Mouse (Mus musculus) ES-E14 (cell line): ENCODE measurements around the gene Mosmo.

Experiments used
- HCFC1 ChIP-seq: IDR thresholded peaks from 2 replicates; pipeline ENCODE4 v1.6.1; 2012; ENCODE audit warnings: low read length, inconsistent platforms, borderline replicate concordance; ENCODE audit not compliant: insufficient read depth
- MAFK ChIP-seq: IDR thresholded peaks from 2 replicates; pipeline ENCODE4 v1.6.1; 2014; ENCODE audit warnings: mild to moderate bottlenecking, low read depth, low read length, inconsistent platforms; ENCODE audit not compliant: insufficient read depth

DNA sequence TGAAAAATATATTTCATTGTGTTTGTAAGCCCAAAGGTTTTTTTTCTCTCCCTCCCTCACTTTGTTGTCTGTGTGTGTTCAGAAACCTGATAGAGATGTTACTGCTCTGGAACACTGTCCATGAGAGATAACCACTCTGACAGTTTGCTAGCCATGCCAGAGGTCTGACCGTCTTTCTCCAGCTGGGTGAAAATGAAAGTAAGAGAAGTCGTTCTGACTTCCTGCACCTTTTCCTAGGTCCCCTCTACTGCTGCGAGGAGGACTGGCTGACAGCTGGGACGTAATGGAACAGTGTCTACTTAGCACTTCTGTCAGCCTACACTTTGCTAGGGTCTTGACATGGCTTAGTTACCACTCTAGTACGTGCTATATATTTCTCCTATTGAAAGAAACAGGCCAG lies 52.2 kb downstream of the Mosmo start:
- TF ChIP-seq MAFK (no peak), HCFC1 (no peak)
